Mouse (Mus musculus) limb, embryonic 11.5 days (tissue): ENCODE measurements at regions not wholly inside any gene's neighbourhood (a gene's known extent, or its start where the extent isn't known, plus 50 kb on each side); places are given as distances from the start of the nearest gene placed in this dataset.

ENCODE experiments used
- ATAC-seq: fragments of 200-750 bp; cut with Nextera tagmentation; 2 replicates; pipeline ENCODE4 v1.8.0; 2017; ENCODE audit warnings: low read depth; ENCODE audit not compliant: insufficient number of reproducible peaks, low FRiP score, low TSS enrichment
- DNase-seq: peaks from one replicate; pipeline ENCODE4 v3.0.0-alpha.2; 2015; ENCODE audit warnings: low spot score
- H3K27ac ChIP-seq: fragments of 300-500 bp; sonication (generic); replicated peaks from 2 replicates; pipeline ENCODE4 v1.5.1; 2014; ENCODE audit warnings: low read depth, mild to moderate bottlenecking, low read length
- H3K27me3 ChIP-seq: fragments of 300-500 bp; sonication (generic); 2 replicates; pipeline ENCODE4 v1.6.1; 2014; ENCODE audit warnings: mild to moderate bottlenecking, low read length, mixed read lengths; ENCODE audit not compliant: control insufficient read depth, insufficient read depth
- H3K36me3 ChIP-seq: fragments of 300-500 bp; sonication (generic); 2 replicates; pipeline ENCODE4 v1.6.1; 2014; ENCODE audit warnings: mild to moderate bottlenecking, low read length, moderate library complexity, mixed read lengths; ENCODE audit not compliant: control insufficient read depth, insufficient read depth
- H3K4me1 ChIP-seq: fragments of 300-500 bp; sonication (generic); 2 replicates; pipeline ENCODE4 v1.6.1; 2014; ENCODE audit warnings: low read length, mixed read lengths; ENCODE audit not compliant: control insufficient read depth, insufficient read depth
- H3K4me2 ChIP-seq: fragments of 300-500 bp; sonication (generic); 2 replicates; pipeline ENCODE4 v1.6.1; 2014; ENCODE audit warnings: low read depth, mild to moderate bottlenecking, moderate library complexity; ENCODE audit not compliant: severe bottlenecking
- H3K4me3 ChIP-seq: fragments of 300-500 bp; sonication (generic); 2 replicates; pipeline ENCODE4 v1.5.1; 2014; ENCODE audit warnings: low read depth, low read length
- H3K9ac ChIP-seq: fragments of 300-500 bp; sonication (generic); 2 replicates; pipeline ENCODE4 v1.6.1; 2014; ENCODE audit warnings: mild to moderate bottlenecking, low read length
- H3K9me3 ChIP-seq: fragments of 300-500 bp; sonication (generic); 2 replicates; pipeline ENCODE4 v1.6.1; 2016; ENCODE audit warnings: low read length; ENCODE audit not compliant: control insufficient read depth
- WGBS: fragments of 180-500 bp; shearing (Covaris S2); extraction: QIAGEN DNeasy Blood & Tissue Kit; methylation state at CpG from one replicate; pipeline ENCODE4 v1.1.7; 2014; 5-methylcytosine and 5-hydroxymethylcytosine counted together

GRCm38 (mm10) chr11:110588280-110588679 is 189.4 kb downstream of the Map2k6 start:
- WGBS: 80% methylated on average over 2 of the region's 2 CpGs
- no peak for ATAC-seq
- Histone ChIP-seq H3K27me3 (no peaks in the 10 kb centered on the region), H3K4me1 (no peaks in the 10 kb centered on the region), H3K4me2 (no peak overlapping the region), H3K9me3 (no peaks in the 10 kb centered on the region), H3K36me3 (no peaks in the 10 kb centered on the region), H3K4me3 (no peak overlapping the region), H3K9ac (no peak overlapping the region), H3K27ac (no peak overlapping the region)
- DNase-seq: no peak

DNA sequence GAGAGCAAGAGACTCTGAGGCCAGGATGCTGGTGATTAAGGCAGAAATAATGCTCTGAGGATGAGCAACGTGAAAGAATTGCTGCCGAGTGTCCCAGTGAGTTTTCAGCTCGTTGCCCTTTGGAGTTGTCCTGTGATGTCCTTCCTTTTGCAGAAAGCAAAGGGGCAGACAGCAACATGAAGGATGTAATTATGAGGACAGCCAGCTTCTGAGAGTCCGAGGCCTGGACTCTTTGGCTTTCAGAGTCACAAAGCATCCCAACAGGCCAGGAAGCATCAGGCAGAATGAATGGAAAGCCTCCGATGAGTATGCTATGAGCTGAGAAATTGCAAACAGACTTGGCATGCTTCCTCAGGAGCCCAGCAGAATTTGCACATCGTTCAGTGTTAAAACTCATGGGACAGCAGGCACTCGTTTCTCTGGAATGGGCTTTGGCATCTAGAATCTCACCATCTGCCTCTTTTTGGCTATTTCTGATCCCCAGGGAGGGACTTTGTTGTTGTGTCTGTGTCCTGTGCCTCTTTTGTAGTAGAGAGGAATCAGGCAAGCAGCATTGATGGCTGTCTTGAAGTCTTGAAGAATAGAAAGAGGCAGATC is 196.4 kb downstream of the Map2k6 start:
- Histone ChIP-seq H3K36me3 (no peaks in the 10 kb centered on the region), H3K4me1 (no peaks in the 10 kb centered on the region), H3K27ac (no peak overlapping the region), H3K4me3 (no peak overlapping the region), H3K4me2 (no peak overlapping the region), H3K9me3 (no peaks in the 10 kb centered on the region), H3K27me3 (no peaks in the 10 kb centered on the region), H3K9ac (no peak overlapping the region)
- no peak for ATAC-seq
- no peak for DNase-seq
- 85% methylated on average over 7 of the region's 7 CpGs for WGBS

DNA sequence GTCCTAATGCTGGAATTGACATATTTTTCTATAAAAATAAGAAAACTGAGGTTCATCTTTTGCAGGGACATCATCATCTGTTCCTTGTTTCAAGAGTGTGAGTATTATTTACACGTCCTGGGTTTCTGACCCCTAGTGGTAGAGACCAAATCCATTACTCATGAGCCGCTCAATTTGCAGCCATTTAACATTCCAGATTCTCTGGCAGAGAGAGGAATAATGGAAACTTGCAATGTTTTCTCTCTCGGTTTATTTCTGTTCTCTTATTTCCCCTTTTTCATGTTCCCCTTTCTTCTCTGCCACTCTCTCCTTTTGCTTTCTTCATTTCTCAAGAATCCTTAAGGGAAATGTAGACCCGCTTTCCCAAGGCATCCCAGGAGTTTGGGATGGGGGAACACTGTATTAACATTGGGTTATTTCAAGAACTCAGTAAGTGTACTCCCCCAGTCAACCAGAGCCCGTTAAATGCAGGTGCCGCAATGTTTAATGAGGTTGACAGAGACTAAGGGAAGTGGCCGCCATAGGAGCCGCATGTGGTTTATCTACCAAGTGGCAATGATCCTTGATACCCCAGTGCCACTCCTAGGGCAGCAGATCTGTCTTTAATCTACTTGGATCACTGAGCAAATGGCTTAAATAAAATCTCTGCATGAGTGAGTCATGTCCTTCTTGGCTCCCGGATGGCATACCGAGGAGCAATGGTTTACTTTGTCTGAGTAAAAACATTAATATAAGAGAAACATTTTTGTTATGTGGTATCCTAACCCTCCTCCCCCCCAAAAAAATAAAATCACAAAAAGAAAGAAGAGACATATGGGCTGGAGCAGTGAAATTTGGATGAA is 206.3 kb downstream of the Map2k6 start:
- Histone ChIP-seq H3K9me3 (no peaks in the 10 kb centered on the region), H3K9ac (no peak overlapping the region), H3K27me3 (no peaks in the 10 kb centered on the region), H3K4me2 (no peak overlapping the region), H3K4me1 (no peaks in the 10 kb centered on the region), H3K4me3 (no peak overlapping the region), H3K36me3 (no peaks in the 10 kb centered on the region), H3K27ac (no peak overlapping the region)
- WGBS: 73% methylated on average over 10 of the region's 10 CpGs
- ATAC-seq: no peak
- DNase-seq: no peak

- ATAC-seq (no peak), DNase-seq (no peak)
- Histone ChIP-seq H3K4me3 (no peak overlapping the region), H3K9ac (no peak overlapping the region), H3K4me1 (no peaks in the 10 kb centered on the region), H3K36me3 (no peaks in the 10 kb centered on the region), H3K4me2 (no peak overlapping the region), H3K9me3 (no peaks in the 10 kb centered on the region), H3K27me3 (no peaks in the 10 kb centered on the region), H3K27ac (no peak overlapping the region)
- WGBS: 95% methylated on average over 2 of the region's 2 CpGs
Observed at GRCm38 (mm10) chr11:110609276-110609675, 210.4 kb downstream of the Map2k6 start.

- DNase-seq (no peak), ATAC-seq (no peak)
- 82% methylated on average over 7 of the region's 7 CpGs for WGBS
- Histone ChIP-seq H3K36me3 (no peaks in the 10 kb centered on the region), H3K4me3 (no peak overlapping the region), H3K9ac (no peak overlapping the region), H3K4me2 (no peak overlapping the region), H3K27me3 (no peaks in the 10 kb centered on the region), H3K4me1 (no peaks in the 10 kb centered on the region), H3K9me3 (no peaks in the 10 kb centered on the region), H3K27ac (no peak overlapping the region)
Observed at GRCm38 (mm10) chr11:110610831-110611230, 211.9 kb downstream of the Map2k6 start.

DNA sequence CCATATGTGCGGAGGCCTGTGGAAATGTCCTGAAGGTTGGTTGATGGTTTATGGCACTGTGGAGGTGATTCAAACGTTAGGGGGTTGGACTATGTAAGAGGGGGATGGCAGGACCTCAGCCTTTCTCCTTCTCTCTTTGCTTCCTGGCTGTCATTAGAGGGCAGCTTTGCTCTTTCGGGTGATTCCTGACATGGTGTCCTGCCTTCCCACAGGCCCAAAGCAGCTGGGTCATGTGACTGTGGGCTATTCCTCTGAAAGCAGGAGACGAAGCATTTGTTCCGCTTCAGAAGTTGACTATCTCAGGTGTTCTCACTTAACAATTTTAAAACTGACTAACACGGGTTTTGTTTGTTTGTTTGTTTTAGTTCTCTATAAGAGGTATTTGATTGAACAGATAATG is 233.1 kb downstream of the Map2k6 start:
- no peak overlapping the region for H3K4me3 ChIP-seq
- no peak for ATAC-seq
- H3K4me2 ChIP-seq: no peak overlapping the region
- WGBS: 77% methylated on average over 6 of the region's 6 CpGs
- H3K27me3 ChIP-seq: no peaks in the 10 kb centered on the region
- H3K36me3 ChIP-seq: no peaks in the 10 kb centered on the region
- H3K27ac ChIP-seq: no peak overlapping the region
- no peak for DNase-seq
- H3K4me1 ChIP-seq: no peaks in the 10 kb centered on the region
- no peaks in the 10 kb centered on the region for H3K9me3 ChIP-seq
- H3K9ac ChIP-seq: no peak overlapping the region

DNA sequence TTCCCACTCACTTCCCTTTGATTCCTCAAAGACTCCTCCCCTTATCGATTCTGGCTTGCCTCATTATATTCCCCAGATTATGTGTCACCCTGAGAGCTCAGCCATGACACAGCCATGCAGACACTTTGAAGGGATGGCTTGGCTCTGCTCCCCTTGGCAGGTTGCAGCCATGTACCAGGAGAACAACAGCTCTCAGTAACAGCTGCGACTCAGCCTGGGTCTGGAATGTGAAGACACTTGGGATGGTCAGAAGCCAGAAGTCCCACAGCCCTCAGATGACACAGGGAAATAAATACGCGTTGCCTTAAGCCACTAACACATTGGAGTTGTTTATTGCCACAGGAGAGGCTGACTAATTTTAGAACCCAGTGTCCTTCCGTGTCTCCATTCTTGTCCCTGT is 234.4 kb downstream of the Map2k6 start:
- WGBS: 82% methylated on average over 5 of the region's 5 CpGs

GRCm38 (mm10) chr11:110642485-110642884 is 243.6 kb downstream of the Map2k6 start:
- DNase-seq (no peak), ATAC-seq (no peak)
- Histone ChIP-seq H3K4me2 (no peak overlapping the region), H3K36me3 (no peaks in the 10 kb centered on the region), H3K9ac (no peak overlapping the region), H3K27me3 (no peaks in the 10 kb centered on the region), H3K4me3 (no peak overlapping the region), H3K27ac (no peak overlapping the region), H3K9me3 (no peaks in the 10 kb centered on the region), H3K4me1 (no peaks in the 10 kb centered on the region)
- 73% methylated on average over 13 of the region's 13 CpGs for WGBS

More for the DNA sequence above, 234.4 kb downstream of the Map2k6 start:
- ATAC-seq (no peak), DNase-seq (no peak)
- Histone ChIP-seq H3K27me3 (no peaks in the 10 kb centered on the region), H3K9ac (no peak overlapping the region), H3K4me3 (no peak overlapping the region), H3K4me2 (no peak overlapping the region), H3K27ac (no peak overlapping the region), H3K4me1 (no peaks in the 10 kb centered on the region), H3K9me3 (no peaks in the 10 kb centered on the region), H3K36me3 (no peaks in the 10 kb centered on the region)
